In the genomic region with DNA sequence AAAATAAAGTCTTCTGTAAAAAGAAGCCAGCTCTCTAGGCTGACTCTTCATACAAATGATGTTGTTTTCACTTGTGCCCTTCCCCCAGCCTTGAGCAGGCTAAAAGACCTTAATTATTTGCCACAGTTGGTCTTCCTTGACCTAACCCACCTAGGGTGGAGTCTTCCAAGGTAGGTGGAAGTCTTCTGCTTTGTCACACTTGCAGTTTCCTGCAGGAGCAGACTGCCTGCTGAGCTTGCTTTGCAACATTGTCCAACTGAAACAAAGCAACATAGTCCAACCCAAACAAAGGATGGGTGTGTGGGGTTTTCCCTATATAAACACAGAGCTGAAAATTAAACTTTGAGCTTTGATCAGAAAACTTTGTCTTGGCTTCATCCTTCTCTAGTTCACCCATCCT, we compare ENCODE assay signal across 13 mouse cellular contexts.
"Had no signal": no experiment of that assay in that cellular context is flagged by ENCODE, and none has a peak within 500 bp of the region (broad histone marks: within the 10 kb centered on the region; RNA-seq: fewer than 3 reads in every experiment).

No protein-coding gene starts in this region.

- DNase-seq: gastrocnemius, postnatal 14 days; gastrocnemius, postnatal 36 days; heart, adult 11 months; heart, adult 2 months; heart, postnatal 10 days; heart, postnatal 4 days; kidney, adult 18-20 months; kidney, adult 8-10 months; kidney, postnatal 10 days; kidney, postnatal 25 days; kidney, postnatal 4 days; liver; liver, embryonic 13.5 days had no signal
